Comparison of ENCODE assay signal across 39 mouse cellular contexts in the genomic region with DNA sequence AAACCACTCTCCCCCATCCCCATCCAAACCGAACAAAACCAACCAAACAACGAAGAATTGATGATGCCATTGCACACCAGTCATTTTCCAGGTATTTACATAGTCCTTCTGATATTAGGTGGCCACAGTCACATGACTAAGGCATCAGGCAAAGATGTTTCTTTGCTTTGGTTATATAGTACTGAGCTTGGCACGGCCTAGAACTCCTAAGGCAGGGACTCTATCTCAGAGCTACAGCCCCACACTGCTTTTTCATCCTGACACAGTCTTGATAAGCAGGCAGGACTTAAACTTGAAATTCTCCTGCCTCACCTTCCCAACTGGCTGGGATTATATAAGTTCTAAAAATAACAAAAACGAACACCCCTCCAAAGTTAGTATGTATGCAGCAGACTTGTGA. TPM values are rescaled to one million over a fixed set of nuclear protein-coding genes. Genes with fewer than 3 reads are reported as not detected.
DNase-seq lines count a peak whose midpoint lies in the region; ATAC-seq and TF ChIP-seq lines count a peak whose summit lies in the region.
"Had no signal": no experiment of that assay in that cellular context is flagged by ENCODE, and none has a peak within 500 bp of the region (broad histone marks: within the 10 kb centered on the region; RNA-seq: fewer than 3 reads in every experiment).

No protein-coding gene starts in this region.

- peaks cover 6 to 35% of the 10 kb centered on the region in 2 experiments for H3K4me1 ChIP-seq in MEL (ENCODE audit: control insufficient read depth in 1 of 2, insufficient read depth in 2 of 2, low read length in 2 of 2)
- peaks cover 23% of the 10 kb centered on the region for H3K4me1 ChIP-seq in liver, embryonic 11.5 days (replicated peaks; ENCODE audit: control insufficient read depth, insufficient read depth, low read length)
- peaks cover 41% of the 10 kb centered on the region for H3K4me1 ChIP-seq in liver, embryonic 16.5 days (ENCODE audit: control insufficient read depth, low read depth, low read length)
- no peaks in the 10 kb centered on the region for H3K4me1 ChIP-seq in hindbrain, embryonic 12.5 days
- H3K4me1 ChIP-seq: limb, embryonic 13.5 days; midbrain, embryonic 12.5 days; neural tube, embryonic 12.5 days had no signal

- DNase-seq in MEL (ENCODE audit: low read depth, low spot score) = peak; percentile 46
- DNase-seq in c-Kit-positive CD71-positive TER-119-positive erythroid progenitor cells, embryonic 14.5 days (ENCODE audit: low spot score) = peak; percentile 44
- no peak for DNase-seq in liver, embryonic 11.5 days (ENCODE audit: low spot score)
- DNase-seq in yolk sac, embryonic 10.5 days (ENCODE audit: low spot score) = no peak
- no peak for DNase-seq in Muller cell, postnatal 12 days (ENCODE audit: inconsistent ontology term)
- DNase-seq in cerebellum, adult 11-12 months = no peak
- DNase-seq: adrenal gland, postnatal 25 days; cerebellum, adult 9-11 months; gastrocnemius, postnatal 10 days; kidney, adult 8-10 months; kidney, postnatal 4 days; lung, adult 2 months; lung, postnatal 10 days; thymus, adult 2 months; thymus, postnatal 36 days had no signal

- 67% methylated on average over 4 of the region's 4 CpGs for WGBS in liver, embryonic 11.5 days
- 55% methylated on average over 4 of the region's 4 CpGs for WGBS in liver, embryonic 16.5 days (ENCODE audit: insufficient replicate concordance)
- 94% methylated on average over 4 of the region's 4 CpGs for WGBS in hindbrain, embryonic 12.5 days

- TF ChIP-seq RAD21 in MEL (IDR thresholded peaks at IDR 0.05; ENCODE audit: low read depth, low read length) = no peak

- no peaks in the 10 kb centered on the region for H3K9me3 ChIP-seq in MEL (replicated peaks; ENCODE audit: insufficient read depth, low read length)
- H3K9me3 ChIP-seq in liver, embryonic 11.5 days (ENCODE audit: control insufficient read depth, low read length) = no peaks in the 10 kb centered on the region
- H3K9me3 ChIP-seq in liver, embryonic 16.5 days (replicated peaks; ENCODE audit: control insufficient read depth, low read length) = no peaks in the 10 kb centered on the region
- no peaks in the 10 kb centered on the region for H3K9me3 ChIP-seq in hindbrain, embryonic 12.5 days (replicated peaks)
- H3K9me3 ChIP-seq: limb, embryonic 13.5 days; midbrain, embryonic 12.5 days; neural tube, embryonic 12.5 days had no signal

- H3K9ac ChIP-seq in MEL (ENCODE audit: control insufficient read depth, low read depth, low read length, poor library complexity, severe bottlenecking) = no peak overlapping the region
- H3K9ac ChIP-seq in liver, embryonic 11.5 days (ENCODE audit: low read depth, low read length) = no peak overlapping the region
- peak overlapping the region; percentile 11; the same call in 1 of the 2 replicates for H3K9ac ChIP-seq in liver, embryonic 16.5 days (ENCODE audit: low read depth, low read length)
- H3K9ac ChIP-seq in hindbrain, embryonic 12.5 days = no peak overlapping the region
- H3K9ac ChIP-seq: limb, embryonic 13.5 days; midbrain, embryonic 12.5 days; neural tube, embryonic 12.5 days had no signal

- ATAC-seq in liver, embryonic 11.5 days (replicated peaks; ENCODE audit: low FRiP score) = peak; percentile 87
- peak; percentile 93 for ATAC-seq in liver, embryonic 16.5 days (ENCODE audit: low read depth)
- no peak for ATAC-seq in hindbrain, embryonic 12.5 days (ENCODE audit: low FRiP score)
- ATAC-seq: CD4-positive, CD25-positive, alpha-beta regulatory T cell, adult 4 months; forebrain, embryonic 14.5 days; intestine, embryonic 16.5 days; Patski had no signal

- H3K27ac ChIP-seq in MEL (ENCODE audit: control insufficient read depth, low read depth, low read length) = no peak overlapping the region
- H3K27ac ChIP-seq in liver, embryonic 11.5 days (ENCODE audit: low read depth, low read length) = no peak overlapping the region; the same call in 1 of the 2 replicates
- peak overlapping the region; percentile 70 for H3K27ac ChIP-seq in liver, embryonic 16.5 days (ENCODE audit: low read length)
- H3K27ac ChIP-seq in hindbrain, embryonic 12.5 days = no peak overlapping the region
- H3K27ac ChIP-seq: kidney, postnatal 0 days; limb, embryonic 13.5 days; midbrain, embryonic 12.5 days; neural tube, embryonic 12.5 days had no signal

- no peak for TF ChIP-seq CTCF in MEL (IDR thresholded peaks at IDR 0.05 in 2 of 3, conservative IDR thresholded peaks at IDR 0.05 in 1 of 3; ENCODE audit: control insufficient read depth in 1 of 3, insufficient read depth in 1 of 3, low read depth in 2 of 3, low read length in 3 of 3, poor library complexity in 1 of 3, severe bottlenecking in 1 of 3)

- no peaks in the 10 kb centered on the region for H3K27me3 ChIP-seq in MEL (ENCODE audit: control insufficient read depth in 1 of 2, insufficient read depth in 2 of 2, low read length in 2 of 2)
- H3K27me3 ChIP-seq in liver, embryonic 11.5 days (replicated peaks; ENCODE audit: control insufficient read depth, insufficient read depth, low read length) = no peaks in the 10 kb centered on the region
- H3K27me3 ChIP-seq in liver, embryonic 16.5 days (ENCODE audit: control insufficient read depth, insufficient read depth, low read depth, low read length) = no peaks in the 10 kb centered on the region
- no peaks in the 10 kb centered on the region for H3K27me3 ChIP-seq in hindbrain, embryonic 12.5 days
- H3K27me3 ChIP-seq: midbrain, embryonic 12.5 days; neural tube, embryonic 12.5 days had no signal

- H3K4me2 ChIP-seq in liver, embryonic 11.5 days = no peak overlapping the region; the same call in 1 of the 2 replicates
- peak overlapping the region; percentile 40 for H3K4me2 ChIP-seq in liver, embryonic 16.5 days (ENCODE audit: low read depth, low read length)
- no peak overlapping the region for H3K4me2 ChIP-seq in hindbrain, embryonic 12.5 days (replicated peaks)
- H3K4me2 ChIP-seq: limb, embryonic 13.5 days; midbrain, embryonic 12.5 days; neural tube, embryonic 12.5 days had no signal

- no peak overlapping the region for H3K4me3 ChIP-seq in MEL (ENCODE audit: control insufficient read depth in 1 of 2, insufficient read depth in 1 of 2, low read depth in 2 of 2, low read length in 2 of 2)
- H3K4me3 ChIP-seq in liver, embryonic 11.5 days (ENCODE audit: low read depth, low read length) = no peak overlapping the region
- H3K4me3 ChIP-seq in liver, embryonic 16.5 days (ENCODE audit: low read depth, low read length) = peak overlapping the region; percentile 3; the same call in 1 of the 2 replicates
- no peak overlapping the region for H3K4me3 ChIP-seq in hindbrain, embryonic 12.5 days
- H3K4me3 ChIP-seq: limb, embryonic 13.5 days; midbrain, embryonic 12.5 days; myocyte; neural tube, embryonic 12.5 days had no signal

- TF ChIP-seq EP300 in MEL (IDR thresholded peaks at IDR 0.05; ENCODE audit: low read depth in 1 of 2, low read length in 2 of 2) = peak; percentile 39 to 55; a peak in 2 of 4 replicates

- no peak for TF ChIP-seq POLR2A in MEL (IDR thresholded peaks at IDR 0.05; ENCODE audit: control insufficient read depth in 1 of 2, insufficient read depth in 1 of 2, low read depth in 1 of 2, low read length in 2 of 2, poor library complexity in 1 of 2)

- peaks cover 24% of the 10 kb centered on the region for H3K79me2 ChIP-seq in MEL (ENCODE audit: control insufficient read depth, insufficient read depth, low read length, poor library complexity)

- peaks cover 14 to 39% of the 10 kb centered on the region in 2 experiments for H3K36me3 ChIP-seq in MEL (ENCODE audit: control insufficient read depth in 1 of 2, insufficient read depth in 2 of 2, low read length in 2 of 2)
- H3K36me3 ChIP-seq in liver, embryonic 11.5 days (ENCODE audit: control insufficient read depth, insufficient read depth, low read length) = peaks cover 26% of the 10 kb centered on the region
- peaks cover 50% of the 10 kb centered on the region for H3K36me3 ChIP-seq in liver, embryonic 16.5 days (ENCODE audit: control insufficient read depth, insufficient read depth)
- H3K36me3 ChIP-seq in hindbrain, embryonic 12.5 days = peaks cover 6% of the 10 kb centered on the region; the same call in 1 of the 2 replicates
- H3K36me3 ChIP-seq: limb, embryonic 13.5 days had no signal

TF ChIP-seq in MEL, 35 proteins besides CTCF, POLR2A, EP300 and RAD21 (continues in another document):
- TF ChIP-seq POLR2AphosphoS2 (IDR thresholded peaks at IDR 0.05; ENCODE audit: low read length) (no peak), USF1 (IDR thresholded peaks at IDR 0.05; ENCODE audit: low read depth, low read length) (peak; percentile 83)

RNA-seq across cellular contexts. Expression of gene Arsg, which starts 8.1 kb away (rescaled TPM):
- 3.7 and 3.9 TPM in 2 replicates for total RNA-seq in MEL (2012; rRNA removed)
- 1 to 10 TPM in 1 of 2 experiments, not detected in 1; 5.2 TPM for polyA plus RNA-seq in MEL (2012; ENCODE audit: insufficient read depth in 1 of 2, insufficient read length in 2 of 2, low read depth in 1 of 2, low replicate concordance in 2 of 2, missing spikeins in 1 of 2)
- polyA plus RNA-seq in liver, embryonic 11.5 days (2014; fragmentation: Nextera tagmentation; extraction: Ambion mirVana) = 5.8 and 6.2 TPM in 2 replicates
- polyA plus RNA-seq in liver, embryonic 16.5 days (2015; fragmentation: Nextera tagmentation; extraction: Ambion mirVana) = 3.2 and 3.8 TPM in 2 replicates
- polyA plus RNA-seq in hindbrain, embryonic 12.5 days (2016; fragmentation: Nextera tagmentation; extraction: Ambion mirVana) = 4.7 and 5.9 TPM in 2 replicates

RNA-seq across cellular contexts. Expression of gene Slc16a6, which starts 8.3 kb away (rescaled TPM):
- 29.6 and 34.0 TPM in 2 replicates for total RNA-seq in MEL (2012; rRNA removed)
- 10 to 100 TPM in 1 of 2 experiments, not detected in 1; 41.6 TPM for polyA plus RNA-seq in MEL (2012; ENCODE audit: insufficient read depth in 1 of 2, insufficient read length in 2 of 2, low read depth in 1 of 2, low replicate concordance in 2 of 2, missing spikeins in 1 of 2)
- 52.2 and 58.7 TPM in 2 replicates for polyA plus RNA-seq in liver, embryonic 11.5 days (2014; fragmentation: Nextera tagmentation; extraction: Ambion mirVana)
- polyA plus RNA-seq in liver, embryonic 16.5 days (2015; fragmentation: Nextera tagmentation; extraction: Ambion mirVana) = 32.0 and 33.4 TPM in 2 replicates
- 4.0 and 4.6 TPM in 2 replicates for polyA plus RNA-seq in hindbrain, embryonic 12.5 days (2016; fragmentation: Nextera tagmentation; extraction: Ambion mirVana)

RNA-seq across cellular contexts. Expression of gene Amz2, which starts 39.3 kb away (rescaled TPM):
- total RNA-seq in MEL (2012; rRNA removed) = 40.2 and 41.6 TPM in 2 replicates
- polyA plus RNA-seq in MEL (2012; ENCODE audit: insufficient read depth in 1 of 2, insufficient read length in 2 of 2, low read depth in 1 of 2, low replicate concordance in 2 of 2, missing spikeins in 1 of 2) = 1,000 to 10,000 TPM in 1 of 2 experiments, 10 to 100 TPM in 1; 47.1 to 1,743 TPM
- 33.7 and 35.5 TPM in 2 replicates for polyA plus RNA-seq in liver, embryonic 11.5 days (2014; fragmentation: Nextera tagmentation; extraction: Ambion mirVana)
- polyA plus RNA-seq in liver, embryonic 16.5 days (2015; fragmentation: Nextera tagmentation; extraction: Ambion mirVana) = 10.1 and 11.4 TPM in 2 replicates
- 44.1 and 45.7 TPM in 2 replicates for polyA plus RNA-seq in hindbrain, embryonic 12.5 days (2016; fragmentation: Nextera tagmentation; extraction: Ambion mirVana)

RNA-seq across cellular contexts. Expression of gene 9930022D16Rik, which starts 51.4 kb away (rescaled TPM):
- 0.04 and 0.10 TPM in 2 replicates for total RNA-seq in MEL (2012; rRNA removed)
- polyA plus RNA-seq in MEL (2012; ENCODE audit: insufficient read depth in 1 of 2, insufficient read length in 2 of 2, low read depth in 1 of 2, low replicate concordance in 2 of 2, missing spikeins in 1 of 2) = not detected
- polyA plus RNA-seq in liver, embryonic 11.5 days (2014; fragmentation: Nextera tagmentation; extraction: Ambion mirVana) = not detected in 2 replicates
- not detected in 2 replicates for polyA plus RNA-seq in liver, embryonic 16.5 days (2015; fragmentation: Nextera tagmentation; extraction: Ambion mirVana)
- not detected in 2 replicates for polyA plus RNA-seq in hindbrain, embryonic 12.5 days (2016; fragmentation: Nextera tagmentation; extraction: Ambion mirVana)
- total RNA-seq: adrenal gland, postnatal 25 days; common myeloid progenitor, adult 5-6 weeks; gastrocnemius, postnatal 10 days; heart, adult 8-10 months; heart, postnatal 25 days; layer of hippocampus, adult 8-10 months; layer of hippocampus, postnatal 25 days; left cerebral cortex, adult 8-10 months; left cerebral cortex, postnatal 36 days; megakaryocyte, adult 5-6 weeks; midbrain, postnatal 0 days had no signal
- polyA plus RNA-seq: brain, embryonic 14.5 days; forebrain, embryonic 14.5 days; gonadal fat pad, adult 2 months; heart, embryonic 14.5 days; hindbrain, embryonic 11.5 days; intestine, embryonic 16.5 days; limb, embryonic 13.5 days; lung, adult 2 months; midbrain, embryonic 12.5 days; midbrain, postnatal 0 days; myocyte; neural tube, embryonic 12.5 days; Patski; thymus, adult 2 months had no signal

Comparison
In these comparisons a context has a peak if more than half of its experiments do, and no peak if none do; other contexts are left out.
1. DNase-seq: peak in MEL (single experiment) and c-Kit-positive CD71-positive TER-119-positive erythroid progenitor cells, embryonic 14.5 days (single experiment); none in liver, embryonic 11.5 days (single experiment), yolk sac, embryonic 10.5 days (single experiment), Muller cell, postnatal 12 days (single experiment) and cerebellum, adult 11-12 months (single experiment).